7 mouse cellular contexts compared by ENCODE assay signal in genomic region chr16:20642161-20642560, GRCm38 (mm10). TPM values are rescaled to one million over a fixed set of nuclear protein-coding genes. Genes with fewer than 3 reads are reported as not detected.
DNase-seq lines count a peak whose midpoint lies in the region; ATAC-seq and TF ChIP-seq lines count a peak whose summit lies in the region.

No protein-coding gene starts in this region.

- H3K4me3 ChIP-seq in forebrain, embryonic 13.5 days = no peak overlapping the region
- H3K4me3 ChIP-seq in hindbrain, embryonic 15.5 days = no peak overlapping the region
- peak overlapping the region; percentile 85 for H3K4me3 ChIP-seq in megakaryocyte, embryonic 14.5 days (replicated peaks)

- no peak for TF ChIP-seq POLR2A in brain, embryonic 14.5 days (IDR thresholded peaks at IDR 0.05; ENCODE audit: borderline replicate concordance, extremely low read depth, insufficient read depth, insufficient read length, poor library complexity, severe bottlenecking)

- H3K9ac ChIP-seq in forebrain, embryonic 13.5 days = no peak overlapping the region
- no peak overlapping the region for H3K9ac ChIP-seq in hindbrain, embryonic 15.5 days

- H3K9me3 ChIP-seq in forebrain, embryonic 13.5 days (replicated peaks) = no peaks in the 10 kb centered on the region
- H3K9me3 ChIP-seq in hindbrain, embryonic 15.5 days = no peaks in the 10 kb centered on the region
- no peaks in the 10 kb centered on the region for H3K9me3 ChIP-seq in megakaryocyte, embryonic 14.5 days

- peak; percentile 57 for DNase-seq in MN1 (ENCODE audit: low spot score)
- peak; percentile 85 for DNase-seq in brain, embryonic 14.5 days (ENCODE audit: low read depth)
- DNase-seq in layer of hippocampus, postnatal 25 days (ENCODE audit: extremely low spot score in 1 of 2, low spot score in 1 of 2) = peak; percentile 67 to 84
- DNase-seq in right cerebral cortex, postnatal 10 days (ENCODE audit: low spot score in 2 of 2) = peak; percentile 86 to 91

- 0 out of 2 replicates have a peak, but pooled peaks cover 10% of the 10 kb centered on the region for H3K4me1 ChIP-seq in forebrain, embryonic 13.5 days
- H3K4me1 ChIP-seq in hindbrain, embryonic 15.5 days (replicated peaks) = peaks cover 8% of the 10 kb centered on the region
- H3K4me1 ChIP-seq in megakaryocyte, embryonic 14.5 days = peaks cover 4% of the 10 kb centered on the region

- TF ChIP-seq CTCF in brain, embryonic 14.5 days (IDR thresholded peaks at IDR 0.05; ENCODE audit: borderline replicate concordance, extremely low read depth, insufficient read depth, insufficient read length) = peak; percentile 82

- H3K4me2 ChIP-seq in forebrain, embryonic 13.5 days = no peak overlapping the region
- H3K4me2 ChIP-seq in hindbrain, embryonic 15.5 days = no peak overlapping the region

- ATAC-seq in forebrain, embryonic 13.5 days = peak; percentile 75
- ATAC-seq in hindbrain, embryonic 15.5 days (ENCODE audit: low FRiP score, low read depth) = peak; percentile 54

- WGBS in forebrain, embryonic 13.5 days = 1% methylated on average over 8 of the region's 8 CpGs
- WGBS in hindbrain, embryonic 15.5 days = 3% methylated on average over 8 of the region's 8 CpGs

- H3K27me3 ChIP-seq in forebrain, embryonic 13.5 days = no peaks in the 10 kb centered on the region
- no peaks in the 10 kb centered on the region for H3K27me3 ChIP-seq in hindbrain, embryonic 15.5 days
- H3K27me3 ChIP-seq in megakaryocyte, embryonic 14.5 days (replicated peaks) = peaks cover 65% of the 10 kb centered on the region

- peaks cover 4% of the 10 kb centered on the region; the same call in 1 of the 2 replicates for H3K36me3 ChIP-seq in forebrain, embryonic 13.5 days (ENCODE audit: poor library complexity, severe bottlenecking)
- 0 out of 2 replicates have a peak, but pooled peaks cover 10% of the 10 kb centered on the region for H3K36me3 ChIP-seq in hindbrain, embryonic 15.5 days
- no peaks in the 10 kb centered on the region for H3K36me3 ChIP-seq in megakaryocyte, embryonic 14.5 days (replicated peaks; ENCODE audit: low read length)

- no peak overlapping the region for H3K27ac ChIP-seq in forebrain, embryonic 13.5 days
- H3K27ac ChIP-seq in hindbrain, embryonic 15.5 days (replicated peaks) = no peak overlapping the region

RNA-seq across cellular contexts. Expression of gene Psmd2, which starts 9.3 kb away (rescaled TPM):
- 215 and 226 TPM in 2 replicates for polyA plus RNA-seq in brain, embryonic 14.5 days (2012; rRNA removed)
- polyA plus RNA-seq in forebrain, embryonic 13.5 days (2015; fragmentation: Nextera tagmentation; extraction: Ambion mirVana) = 388 and 416 TPM in 2 replicates
- 342 and 357 TPM in 2 replicates for polyA plus RNA-seq in hindbrain, embryonic 15.5 days (2015; fragmentation: Nextera tagmentation; extraction: Ambion mirVana)
- 100 to 1,000 TPM; 220 to 240 TPM for total RNA-seq in layer of hippocampus, postnatal 25 days (2021)
- polyA plus RNA-seq in megakaryocyte, embryonic 14.5 days (2012; ENCODE audit: insufficient read depth, low replicate concordance) = 33.0 and 128 TPM in 2 replicates

RNA-seq across cellular contexts. Expression of gene Ece2, which starts 12.5 kb away (rescaled TPM):
- 27.3 and 27.7 TPM in 2 replicates for polyA plus RNA-seq in brain, embryonic 14.5 days (2012; rRNA removed)
- 7.1 and 7.8 TPM in 2 replicates for polyA plus RNA-seq in forebrain, embryonic 13.5 days (2015; fragmentation: Nextera tagmentation; extraction: Ambion mirVana)
- 15.1 and 18.1 TPM in 2 replicates for polyA plus RNA-seq in hindbrain, embryonic 15.5 days (2015; fragmentation: Nextera tagmentation; extraction: Ambion mirVana)
- 10 to 100 TPM; 24.8 to 30.6 TPM for total RNA-seq in layer of hippocampus, postnatal 25 days (2021)
- 0.48 TPM in 1 of 2 replicates, not detected in the other for polyA plus RNA-seq in megakaryocyte, embryonic 14.5 days (2012; ENCODE audit: insufficient read depth, low replicate concordance)

RNA-seq across cellular contexts. Expression of gene Camk2n2, which starts 21.1 kb away (rescaled TPM):
- 82.1 and 103 TPM in 2 replicates for polyA plus RNA-seq in brain, embryonic 14.5 days (2012; rRNA removed)
- 9.6 and 10.9 TPM in 2 replicates for polyA plus RNA-seq in forebrain, embryonic 13.5 days (2015; fragmentation: Nextera tagmentation; extraction: Ambion mirVana)
- polyA plus RNA-seq in hindbrain, embryonic 15.5 days (2015; fragmentation: Nextera tagmentation; extraction: Ambion mirVana) = 42.6 and 43.0 TPM in 2 replicates
- total RNA-seq in layer of hippocampus, postnatal 25 days (2021) = 10 to 100 TPM; 85.0 to 97.0 TPM
- 2.3 and 5.9 TPM in 2 replicates for polyA plus RNA-seq in megakaryocyte, embryonic 14.5 days (2012; ENCODE audit: insufficient read depth, low replicate concordance)

RNA-seq across cellular contexts. Expression of gene Eif4g1, which starts 26.0 kb away (rescaled TPM):
- 231 and 269 TPM in 2 replicates for polyA plus RNA-seq in brain, embryonic 14.5 days (2012; rRNA removed)
- polyA plus RNA-seq in forebrain, embryonic 13.5 days (2015; fragmentation: Nextera tagmentation; extraction: Ambion mirVana) = 146 and 165 TPM in 2 replicates
- 145 and 148 TPM in 2 replicates for polyA plus RNA-seq in hindbrain, embryonic 15.5 days (2015; fragmentation: Nextera tagmentation; extraction: Ambion mirVana)
- 100 to 1,000 TPM; 289 to 306 TPM for total RNA-seq in layer of hippocampus, postnatal 25 days (2021)
- polyA plus RNA-seq in megakaryocyte, embryonic 14.5 days (2012; ENCODE audit: insufficient read depth, low replicate concordance) = 247 and 739 TPM in 2 replicates

RNA-seq across cellular contexts. Expression of gene Alg3, which starts 30.6 kb away (rescaled TPM):
- polyA plus RNA-seq in brain, embryonic 14.5 days (2012; rRNA removed) = 30.5 and 31.6 TPM in 2 replicates
- 36.6 and 41.6 TPM in 2 replicates for polyA plus RNA-seq in forebrain, embryonic 13.5 days (2015; fragmentation: Nextera tagmentation; extraction: Ambion mirVana)
- polyA plus RNA-seq in hindbrain, embryonic 15.5 days (2015; fragmentation: Nextera tagmentation; extraction: Ambion mirVana) = 36.5 and 46.2 TPM in 2 replicates
- 10 to 100 TPM; 14.2 to 15.7 TPM for total RNA-seq in layer of hippocampus, postnatal 25 days (2021)
- polyA plus RNA-seq in megakaryocyte, embryonic 14.5 days (2012; ENCODE audit: insufficient read depth, low replicate concordance) = 15.2 and 24.9 TPM in 2 replicates
